Mouse (Mus musculus) right cerebral cortex, postnatal 4 days (tissue): ENCODE data around the gene Dock1.

Experiments
- DNase-seq: peaks from one replicate; pipeline ENCODE4 v3.0.0-alpha.2; 2022

Dock1 gene

GRCm38 (mm10) chr7:134670312-134671002, at the start of gene Dock1:
Gene Dock1 (plus strand): TSS chr7:134670654.
- peak; percentile 41 for DNase-seq

GRCm38 (mm10) chr7:134627906-134628305, 42.5 kb upstream of the Dock1 start:
- no peak for DNase-seq

- DNase-seq = no peak
Measured at GRCm38 (mm10) chr7:134650246-134650830, 20.1 kb upstream of the Dock1 start.

- no peak for DNase-seq
Measured at GRCm38 (mm10) chr7:134651071-134651470, 19.4 kb upstream of the Dock1 start.

GRCm38 (mm10) chr7:134663241-134663640, 7.2 kb upstream of the Dock1 start:
- no peak for DNase-seq

- no peak for DNase-seq
Measured at GRCm38 (mm10) chr7:134665642-134666282, 4.7 kb upstream of the Dock1 start.

- DNase-seq = no peak
Measured at GRCm38 (mm10) chr7:134667271-134667702, 3.2 kb upstream of the Dock1 start.

GRCm38 (mm10) chr7:134669474-134670311, 761 bp upstream of the Dock1 start:
- DNase-seq = no peak

- DNase-seq = peak; percentile 21
Measured at GRCm38 (mm10) chr7:134671003-134671461, 578 bp downstream of the Dock1 start.

- no peak for DNase-seq
Measured at GRCm38 (mm10) chr7:134671467-134671901, 1.0 kb downstream of the Dock1 start.

GRCm38 (mm10) chr7:134673135-134673534, 2.7 kb downstream of the Dock1 start:
- DNase-seq = no peak

GRCm38 (mm10) chr7:134673952-134674351, 3.5 kb downstream of the Dock1 start:
- no peak for DNase-seq

- DNase-seq = no peak
Measured at GRCm38 (mm10) chr7:134677852-134678251, 7.4 kb downstream of the Dock1 start.

- no peak for DNase-seq
Measured at GRCm38 (mm10) chr7:134679314-134680158, 9.1 kb downstream of the Dock1 start.

GRCm38 (mm10) chr7:134680161-134680560, 9.7 kb downstream of the Dock1 start:
- no peak for DNase-seq

GRCm38 (mm10) chr7:134681729-134682527, 11.5 kb downstream of the Dock1 start:
- DNase-seq = no peak

- DNase-seq = no peak
Measured at GRCm38 (mm10) chr7:134688332-134688731, 17.9 kb downstream of the Dock1 start.

GRCm38 (mm10) chr7:134690118-134690517, 19.7 kb downstream of the Dock1 start:
- DNase-seq = no peak

GRCm38 (mm10) chr7:134690806-134691205, 20.4 kb downstream of the Dock1 start:
- DNase-seq = no peak

- DNase-seq = no peak
Measured at GRCm38 (mm10) chr7:134693325-134693724, 22.9 kb downstream of the Dock1 start.

- DNase-seq = no peak
Measured at GRCm38 (mm10) chr7:134695431-134695830, 25.0 kb downstream of the Dock1 start.
